Comparison of ENCODE assay signal across 30 mouse cellular contexts in genomic region chr4:134058908-134059307, GRCm38 (mm10). TPM values are rescaled to one million over a fixed set of nuclear protein-coding genes. Genes with fewer than 3 reads are reported as not detected.
A peak's percentile ranks its signal among the peaks of the same experiment; 100 is the strongest.
DNase-seq lines count a peak whose midpoint lies in the region; ATAC-seq and TF ChIP-seq lines count a peak whose summit lies in the region.
"Had no signal": no experiment of that assay in that cellular context is flagged by ENCODE, and none has a peak within 500 bp of the region (broad histone marks: within the 10 kb centered on the region; RNA-seq: fewer than 3 reads in every experiment).

No protein-coding gene starts in this region.

- no peaks in the 10 kb centered on the region for H3K36me3 ChIP-seq in heart, postnatal 0 days (replicated peaks; ENCODE audit: control insufficient read depth, insufficient read depth, low read length)
- H3K36me3 ChIP-seq in thymus, adult 2 months (ENCODE audit: control insufficient read depth, insufficient read depth, low read length): no peaks in the 10 kb centered on the region
- H3K36me3 ChIP-seq: embryonic facial prominence, embryonic 15.5 days; forebrain, embryonic 15.5 days; G1E; heart, embryonic 15.5 days; hindbrain, embryonic 10.5 days; limb, embryonic 10.5 days; lung, embryonic 15.5 days; midbrain, embryonic 15.5 days had no signal

- no peak overlapping the region for H3K27ac ChIP-seq in heart, postnatal 0 days (ENCODE audit: low read depth)
- H3K27ac ChIP-seq in thymus, adult 2 months (ENCODE audit: control insufficient read depth, insufficient read depth, low read length): peak overlapping the region; percentile 66
- H3K27ac ChIP-seq: embryonic facial prominence, embryonic 15.5 days; forebrain, embryonic 15.5 days; heart, embryonic 15.5 days; limb, embryonic 10.5 days; lung, embryonic 15.5 days; midbrain, embryonic 15.5 days had no signal

- no peak overlapping the region for H3K9ac ChIP-seq in heart, postnatal 0 days (replicated peaks; ENCODE audit: low read depth, low read length)
- H3K9ac ChIP-seq: embryonic facial prominence, embryonic 15.5 days; forebrain, embryonic 15.5 days; heart, embryonic 15.5 days; lung, embryonic 15.5 days; midbrain, embryonic 15.5 days had no signal

- 0 out of 2 replicates have a peak overlapping the region, but pooled peaks have one; percentile 31 for H3K4me2 ChIP-seq in heart, postnatal 0 days (ENCODE audit: low read depth, low read length)
- H3K4me2 ChIP-seq: forebrain, embryonic 15.5 days; midbrain, embryonic 15.5 days had no signal

- no peak for ATAC-seq in heart, postnatal 0 days (ENCODE audit: insufficient read depth, low read depth)
- peak; percentile 27 for ATAC-seq in inflammation-experienced regulatory T-cells, adult 6 months
- ATAC-seq: forebrain, embryonic 15.5 days; hindbrain, embryonic 16.5 days; intestine, postnatal 0 days; midbrain, embryonic 15.5 days; Patski had no signal

- no peaks in the 10 kb centered on the region for H3K9me3 ChIP-seq in heart, postnatal 0 days (replicated peaks; ENCODE audit: control insufficient read depth, low read length)
- H3K9me3 ChIP-seq: embryonic facial prominence, embryonic 15.5 days; forebrain, embryonic 15.5 days; G1E; heart, embryonic 15.5 days; hindbrain, embryonic 10.5 days; limb, embryonic 10.5 days; lung, embryonic 15.5 days; midbrain, embryonic 15.5 days had no signal

- WGBS in heart, postnatal 0 days: 68% methylated on average over 6 of the region's 6 CpGs
- 50% methylated on average over 6 of the region's 6 CpGs for WGBS in thymus, adult 2 months

- intact Hi-C loops in left cerebral cortex, postnatal 36 days (cut with DNase I): no loop called here

- peaks cover 15% of the 10 kb centered on the region for H3K27me3 ChIP-seq in heart, postnatal 0 days (ENCODE audit: control insufficient read depth, insufficient read depth, low read length)
- no peaks in the 10 kb centered on the region for H3K27me3 ChIP-seq in thymus, adult 2 months (ENCODE audit: control insufficient read depth, insufficient read depth, low read length)
- H3K27me3 ChIP-seq: embryonic facial prominence, embryonic 15.5 days; forebrain, embryonic 15.5 days; midbrain, embryonic 15.5 days; Patski had no signal

- no peak for TF ChIP-seq CTCF in heart, postnatal 0 days (IDR thresholded peaks at IDR 0.05; ENCODE audit: low read depth)
- no peak for TF ChIP-seq CTCF in thymus, adult 2 months (IDR thresholded peaks at IDR 0.05; ENCODE audit: borderline replicate concordance, control insufficient read depth, extremely low read depth, insufficient read depth, low read length, poor library complexity)

- no peak for TF ChIP-seq EP300 in heart, postnatal 0 days (IDR thresholded peaks at IDR 0.05; ENCODE audit: low read depth)

- no peak for TF ChIP-seq POLR2A in thymus, adult 2 months (IDR thresholded peaks at IDR 0.05; ENCODE audit: control insufficient read depth, extremely low read depth, insufficient read depth, low read length, poor library complexity)

- no peak overlapping the region for H3K4me3 ChIP-seq in heart, postnatal 0 days (ENCODE audit: low read depth, low read length)
- peak overlapping the region; percentile 36 for H3K4me3 ChIP-seq in thymus, adult 2 months (ENCODE audit: control insufficient read depth, insufficient read depth, low read length)
- H3K4me3 ChIP-seq: embryonic facial prominence, embryonic 15.5 days; forebrain, embryonic 15.5 days; midbrain, embryonic 15.5 days; myocyte had no signal

- H3K4me1 ChIP-seq in heart, postnatal 0 days (ENCODE audit: control insufficient read depth, insufficient read depth): no peaks in the 10 kb centered on the region
- H3K4me1 ChIP-seq in thymus, adult 2 months (replicated peaks; ENCODE audit: control insufficient read depth, insufficient read depth, low read length): peaks cover 41% of the 10 kb centered on the region
- H3K4me1 ChIP-seq: forebrain, embryonic 15.5 days; midbrain, embryonic 15.5 days had no signal

- DNase-seq in heart, postnatal 0 days (ENCODE audit: low spot score): no peak
- DNase-seq in heart, adult 8-10 months (ENCODE audit: low spot score): no peak
- DNase-seq in thymus, adult 2 months: peak; percentile 5
- no peak for DNase-seq in thymus, postnatal 14 days
- DNase-seq in left cerebral cortex, postnatal 36 days (ENCODE audit: low spot score in 2 of 2): no peak
- no peak for DNase-seq in cerebellum, adult 9-11 months
- DNase-seq: adrenal gland, postnatal 36 days; cerebellum, adult 9-10 months; gastrocnemius, postnatal 10 days; kidney, postnatal 25 days; lung, postnatal 36 days had no signal

RNA-seq across cellular contexts. Expression of gene Crybg2, which starts 1.7 kb away (rescaled TPM):
- 0.08 and 6.6 TPM in 2 replicates for total RNA-seq in heart, postnatal 0 days (2014; rRNA removed; ENCODE audit: low replicate concordance)
- 0.11 TPM in 1 of 2 replicates, not detected in the other for polyA plus RNA-seq in heart, postnatal 0 days (2015; fragmentation: Nextera tagmentation; extraction: Ambion mirVana)
- total RNA-seq in heart, adult 8-10 months (2022): under 1 TPM in 1 of 4 experiments, not detected in 3; 0.50 TPM
- 4.4 and 5.7 TPM in 2 replicates for polyA plus RNA-seq in thymus, adult 2 months (2012; rRNA removed)
- polyA plus RNA-seq in inflammation-experienced regulatory T-cells, adult 6 months (2017; shearing (Covaris generic)): 10 to 100 TPM; 10.8 to 23.3 (median 14.1) TPM
- 1 to 10 TPM; 3.5 to 4.2 TPM for total RNA-seq in left cerebral cortex, postnatal 36 days (2021)
- total RNA-seq: adrenal gland, postnatal 36 days; common myeloid progenitor, adult 5-6 weeks; gastrocnemius, postnatal 10 days had no signal

RNA-seq across cellular contexts. Expression of gene Zfp683, which starts 5.3 kb away (rescaled TPM):
- not detected in 2 replicates for total RNA-seq in heart, postnatal 0 days (2014; rRNA removed; ENCODE audit: low replicate concordance)
- not detected in 2 replicates for polyA plus RNA-seq in heart, postnatal 0 days (2015; fragmentation: Nextera tagmentation; extraction: Ambion mirVana)
- total RNA-seq in heart, adult 8-10 months (2022): not detected
- 4.9 and 5.3 TPM in 2 replicates for polyA plus RNA-seq in thymus, adult 2 months (2012; rRNA removed)
- polyA plus RNA-seq in inflammation-experienced regulatory T-cells, adult 6 months (2017; shearing (Covaris generic)): 1 to 10 TPM in 1 of 3 experiments, under 1 TPM in 2; 0.80 to 1.1 (median 0.94) TPM
- not detected for total RNA-seq in left cerebral cortex, postnatal 36 days (2021)
- total RNA-seq: adrenal gland, postnatal 36 days; common myeloid progenitor, adult 5-6 weeks; G1E; gastrocnemius, postnatal 10 days; granulocyte monocyte progenitor cell, adult 5-6 weeks; liver, adult 2 months; megakaryocyte-erythroid progenitor cell, adult 5-6 weeks had no signal
- polyA plus RNA-seq: embryonic facial prominence, embryonic 15.5 days; forebrain, embryonic 15.5 days; G1E; heart, embryonic 15.5 days; hindbrain, embryonic 10.5 days; hindbrain, embryonic 16.5 days; intestine, postnatal 0 days; kidney, embryonic 14.5 days; limb, embryonic 10.5 days; lung, embryonic 15.5 days; midbrain, embryonic 15.5 days; myocyte; Patski had no signal

RNA-seq across cellular contexts. Expression of gene Cd52, which starts 36.0 kb away (rescaled TPM):
- total RNA-seq in heart, postnatal 0 days (2014; rRNA removed; ENCODE audit: low replicate concordance): 10.5 TPM in 1 of 2 replicates, not detected in the other
- polyA plus RNA-seq in heart, postnatal 0 days (2015; fragmentation: Nextera tagmentation; extraction: Ambion mirVana): 9.3 and 10.5 TPM in 2 replicates
- total RNA-seq in heart, adult 8-10 months (2022): 1 to 10 TPM; 1.6 to 4.8 (median 2.7) TPM
- 355 and 480 TPM in 2 replicates for polyA plus RNA-seq in thymus, adult 2 months (2012; rRNA removed)
- polyA plus RNA-seq in inflammation-experienced regulatory T-cells, adult 6 months (2017; shearing (Covaris generic)): 1,000 to 10,000 TPM; 2,728 to 3,832 (median 3,666) TPM
- 1 to 10 TPM; 1.4 to 2.7 TPM for total RNA-seq in left cerebral cortex, postnatal 36 days (2021)
- polyA plus RNA-seq: myocyte, Patski had no signal

RNA-seq across cellular contexts. Expression of gene Lin28a, which starts 40.3 kb away (rescaled TPM):
- total RNA-seq in heart, postnatal 0 days (2014; rRNA removed; ENCODE audit: low replicate concordance): not detected in 2 replicates
- 0.10 TPM in 1 of 2 replicates, not detected in the other for polyA plus RNA-seq in heart, postnatal 0 days (2015; fragmentation: Nextera tagmentation; extraction: Ambion mirVana)
- not detected for total RNA-seq in heart, adult 8-10 months (2022)
- 0.03 TPM in 2 replicates for polyA plus RNA-seq in thymus, adult 2 months (2012; rRNA removed)
- polyA plus RNA-seq in inflammation-experienced regulatory T-cells, adult 6 months (2017; shearing (Covaris generic)): under 1 TPM in 1 of 3 experiments, not detected in 2; 0.16 TPM
- total RNA-seq in left cerebral cortex, postnatal 36 days (2021): not detected
- total RNA-seq: adrenal gland, adult 18-20 months; adrenal gland, postnatal 36 days; liver, adult 2 months had no signal
- polyA plus RNA-seq: embryonic facial prominence, embryonic 15.5 days; forebrain, embryonic 15.5 days; G1E; intestine, postnatal 0 days; kidney, embryonic 14.5 days; liver, adult 2 months; Patski had no signal

RNA-seq across cellular contexts. Expression of gene Ubxn11, which starts 43.5 kb away (rescaled TPM):
- total RNA-seq in heart, postnatal 0 days (2014; rRNA removed; ENCODE audit: low replicate concordance): not detected in 2 replicates
- 0.97 and 1.2 TPM in 2 replicates for polyA plus RNA-seq in heart, postnatal 0 days (2015; fragmentation: Nextera tagmentation; extraction: Ambion mirVana)
- total RNA-seq in heart, adult 8-10 months (2022): 1 to 10 TPM; 1.5 to 3.5 (median 2.5) TPM
- 91.3 and 120 TPM in 2 replicates for polyA plus RNA-seq in thymus, adult 2 months (2012; rRNA removed)
- polyA plus RNA-seq in inflammation-experienced regulatory T-cells, adult 6 months (2017; shearing (Covaris generic)): 10 to 100 TPM; 36.2 to 54.5 (median 36.5) TPM
- total RNA-seq in left cerebral cortex, postnatal 36 days (2021): 10 to 100 TPM; 23.3 to 46.3 TPM
